Mouse (Mus musculus) kidney, adult 18-20 months (tissue): ENCODE results near the gene Elp5.

Experiments used
- DNase-seq: peaks from one replicate; pipeline ENCODE4 v3.0.0; 2021

The Elp5 gene

DNA sequence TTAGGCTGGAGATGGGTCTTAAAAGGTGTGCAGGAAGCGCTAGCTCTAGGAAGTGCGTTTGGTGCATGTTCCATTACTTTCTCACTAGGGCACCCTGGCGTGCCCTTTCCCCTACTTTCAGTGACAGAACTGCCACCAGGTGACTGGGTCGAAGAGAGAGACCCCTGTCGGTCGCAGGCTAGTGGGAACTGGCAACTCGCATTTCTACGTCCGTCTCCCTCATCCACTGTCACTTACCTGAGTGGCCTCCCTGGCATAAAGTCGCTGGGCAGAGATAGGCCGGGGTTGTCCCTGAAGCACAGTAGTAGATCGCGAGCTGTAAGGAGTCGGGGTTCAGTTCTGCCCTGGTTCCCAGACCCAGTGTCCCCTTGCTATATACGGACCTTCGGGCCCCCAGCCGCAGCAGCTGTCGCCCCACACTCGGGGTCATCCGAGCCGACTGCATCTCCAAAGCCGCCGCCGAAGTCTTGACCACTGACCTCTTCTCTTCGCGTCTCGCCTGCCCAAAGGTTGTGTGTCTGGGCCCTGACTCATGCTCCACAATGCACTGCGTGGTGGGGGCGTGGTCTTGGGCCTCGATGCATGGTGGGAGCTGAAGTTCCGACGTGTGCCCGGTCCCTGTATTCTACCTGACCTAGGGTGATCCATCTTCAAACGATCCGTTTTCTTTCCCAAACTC, 32.7 kb upstream of the Elp5 start, which contains the start of gene Acadvl:
Gene Acadvl (minus strand): TSS at position 532 of the 679 bp plus-strand sequence.
- peak; percentile 92 for DNase-seq

GRCm38 (mm10) chr11:70014051-70014450, 31.7 kb upstream of the Elp5 start:
- DNase-seq = no peak

GRCm38 (mm10) chr11:70013408-70013807, 31.1 kb upstream of the Elp5 start:
- DNase-seq = no peak

DNA sequence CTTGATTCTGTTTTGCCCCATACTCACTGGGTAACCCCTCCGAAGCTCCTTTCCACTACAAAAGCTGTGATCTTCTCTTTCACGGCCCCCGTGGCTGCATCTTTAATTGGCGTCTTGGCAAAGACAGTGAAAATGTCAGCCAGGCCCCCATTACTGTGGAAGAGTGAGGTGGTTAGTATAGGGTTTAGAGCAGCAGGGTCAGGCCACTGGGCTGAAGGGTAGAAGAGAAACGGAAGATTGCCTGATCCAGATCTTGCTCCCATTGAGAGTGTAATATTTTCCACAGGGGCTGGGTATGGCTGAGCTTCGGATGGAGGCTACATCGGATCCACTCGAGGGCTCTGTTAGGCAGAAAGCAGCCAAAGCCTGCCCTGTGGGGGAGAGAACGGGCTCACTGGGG, 30.6 kb upstream of the Elp5 start:
- DNase-seq = no peak

DNA sequence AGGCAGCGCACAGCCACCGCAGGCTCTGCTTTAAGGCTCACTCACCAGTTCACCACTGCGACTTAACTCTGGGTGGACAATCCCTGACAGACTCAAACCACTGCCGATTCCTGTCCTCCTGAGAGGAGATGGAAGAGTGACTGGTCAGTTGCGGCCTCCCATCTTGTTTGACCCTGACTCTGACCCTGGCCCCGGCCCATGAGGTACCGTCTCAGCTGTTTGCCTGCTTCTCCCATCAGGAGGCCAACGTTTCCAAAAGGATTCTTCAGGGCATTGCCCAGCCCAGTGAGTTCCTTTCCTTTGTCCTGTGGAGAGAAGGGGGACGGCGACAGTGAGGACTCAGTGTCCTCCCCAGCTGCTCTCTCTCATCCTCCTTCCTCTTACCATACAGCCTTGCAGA, 28.6 kb upstream of the Elp5 start:
- no peak for DNase-seq

DNA sequence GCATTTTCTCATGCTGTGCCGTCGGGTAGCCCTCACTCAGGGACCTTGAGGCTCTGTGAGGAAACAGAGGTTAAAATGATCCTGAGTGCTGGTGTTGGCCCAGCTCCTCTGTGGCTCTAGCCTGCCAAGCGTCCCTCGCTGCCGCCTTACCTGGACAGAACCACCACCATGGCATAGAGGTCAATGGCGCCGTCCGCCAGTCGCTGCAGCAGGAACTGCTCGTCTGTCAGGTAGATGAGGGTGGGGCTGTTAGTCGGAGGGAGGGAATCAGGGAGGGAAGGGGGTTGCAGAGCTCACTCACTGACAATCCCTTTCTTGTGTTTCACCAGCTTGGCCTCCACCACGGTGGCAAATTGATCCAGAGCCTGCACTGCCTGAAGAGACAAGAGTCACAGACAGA, 28.2 kb upstream of the Elp5 start:
- no peak for DNase-seq

GRCm38 (mm10) chr11:70010033-70010432, 27.7 kb upstream of the Elp5 start:
- DNase-seq = no peak

DNA sequence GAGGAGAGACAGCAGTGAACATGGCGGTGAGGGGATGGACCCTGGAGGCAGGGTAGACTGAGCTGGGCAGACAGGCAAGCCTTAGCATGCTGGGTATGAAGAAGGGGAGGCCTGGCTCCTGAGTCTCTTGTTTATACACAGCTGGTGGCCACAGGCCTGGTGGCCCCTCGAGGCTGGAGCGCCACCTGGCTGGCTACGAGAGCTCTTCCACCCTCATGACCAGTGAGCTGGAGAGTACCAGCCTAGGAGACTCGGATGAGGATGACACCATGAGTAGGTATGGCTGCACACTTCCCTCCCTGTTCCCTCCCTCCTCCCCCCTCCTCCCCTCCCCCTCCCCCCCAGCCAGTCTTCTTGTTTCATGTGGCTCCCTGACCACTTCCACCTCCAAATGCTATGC, 23.2 kb upstream of the Elp5 start:
- DNase-seq = no peak

GRCm38 (mm10) chr11:70002471-70002870, 20.2 kb upstream of the Elp5 start:
- no peak for DNase-seq

DNA sequence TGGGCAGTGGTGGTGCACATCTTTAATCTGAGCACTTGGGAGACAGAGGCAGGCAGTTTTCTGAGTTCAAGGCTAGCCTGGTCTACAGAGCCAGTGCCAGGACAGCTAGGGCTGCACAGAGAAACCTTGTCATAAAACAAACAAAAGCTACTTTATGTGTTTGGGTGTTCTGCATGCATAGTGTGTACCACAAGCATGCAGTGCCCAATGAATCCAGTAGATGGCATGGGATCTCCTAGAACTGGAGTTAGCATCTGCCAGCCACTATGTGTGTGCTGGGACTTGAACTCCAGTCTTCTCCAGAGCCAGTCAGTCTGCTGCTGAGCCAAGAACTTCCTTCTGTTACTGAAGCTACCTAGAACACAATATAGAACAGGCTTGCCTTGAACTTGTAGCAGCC, 19.5 kb upstream of the Elp5 start:
- no peak for DNase-seq

GRCm38 (mm10) chr11:70001159-70001558, 18.8 kb upstream of the Elp5 start:
- no peak for DNase-seq

DNA sequence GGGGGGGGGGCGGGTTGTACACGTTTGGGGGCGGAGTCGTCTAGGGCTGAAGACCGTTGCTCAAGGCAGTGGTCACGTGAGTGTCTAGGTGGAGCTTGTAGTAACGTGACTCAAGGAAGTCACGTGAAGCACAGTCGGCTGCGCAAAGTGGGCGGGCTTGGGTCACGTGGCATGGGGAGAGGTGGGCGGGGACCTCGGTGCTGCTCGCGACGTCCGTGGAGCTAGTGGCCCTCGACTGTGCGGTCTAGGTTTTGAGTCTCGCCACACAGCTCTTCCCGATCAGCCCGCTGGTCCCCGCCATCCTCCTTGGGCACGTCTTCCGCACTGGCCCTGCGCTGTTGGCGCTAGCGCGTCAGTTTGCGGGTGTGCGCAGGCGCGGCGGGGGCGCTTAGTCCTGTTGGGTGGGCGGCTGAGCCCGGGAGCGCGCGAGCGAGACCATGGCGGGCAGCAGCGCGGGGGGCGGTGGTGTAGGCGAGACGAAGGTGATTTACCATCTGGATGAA, 18.1 kb upstream of the Elp5 start, which contains the start of gene Dvl2:
Gene Dvl2 (plus strand): TSS at position 200 of the 503 bp plus-strand sequence.
- DNase-seq = peak; percentile 89

DNA sequence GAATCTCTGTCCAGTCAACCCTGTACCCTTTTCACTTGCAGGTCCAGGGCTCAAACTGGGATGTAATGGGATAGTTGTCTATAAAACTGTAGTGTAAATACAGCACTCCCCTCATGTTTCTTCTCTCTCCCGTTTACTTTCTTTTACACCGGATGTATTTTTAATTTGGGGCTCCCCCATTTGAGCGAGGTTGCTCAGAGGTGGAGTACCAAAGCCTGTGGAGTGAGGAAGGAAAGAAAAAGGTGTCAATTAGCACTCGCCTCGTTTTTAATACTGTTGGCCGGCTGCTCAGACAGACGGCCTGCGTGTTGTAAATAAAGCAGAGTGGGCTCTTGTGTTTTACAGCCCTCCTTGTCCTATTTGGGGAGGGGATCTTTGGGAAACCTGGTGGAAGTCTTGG, 17.3 kb upstream of the Elp5 start:
- DNase-seq = no peak

DNA sequence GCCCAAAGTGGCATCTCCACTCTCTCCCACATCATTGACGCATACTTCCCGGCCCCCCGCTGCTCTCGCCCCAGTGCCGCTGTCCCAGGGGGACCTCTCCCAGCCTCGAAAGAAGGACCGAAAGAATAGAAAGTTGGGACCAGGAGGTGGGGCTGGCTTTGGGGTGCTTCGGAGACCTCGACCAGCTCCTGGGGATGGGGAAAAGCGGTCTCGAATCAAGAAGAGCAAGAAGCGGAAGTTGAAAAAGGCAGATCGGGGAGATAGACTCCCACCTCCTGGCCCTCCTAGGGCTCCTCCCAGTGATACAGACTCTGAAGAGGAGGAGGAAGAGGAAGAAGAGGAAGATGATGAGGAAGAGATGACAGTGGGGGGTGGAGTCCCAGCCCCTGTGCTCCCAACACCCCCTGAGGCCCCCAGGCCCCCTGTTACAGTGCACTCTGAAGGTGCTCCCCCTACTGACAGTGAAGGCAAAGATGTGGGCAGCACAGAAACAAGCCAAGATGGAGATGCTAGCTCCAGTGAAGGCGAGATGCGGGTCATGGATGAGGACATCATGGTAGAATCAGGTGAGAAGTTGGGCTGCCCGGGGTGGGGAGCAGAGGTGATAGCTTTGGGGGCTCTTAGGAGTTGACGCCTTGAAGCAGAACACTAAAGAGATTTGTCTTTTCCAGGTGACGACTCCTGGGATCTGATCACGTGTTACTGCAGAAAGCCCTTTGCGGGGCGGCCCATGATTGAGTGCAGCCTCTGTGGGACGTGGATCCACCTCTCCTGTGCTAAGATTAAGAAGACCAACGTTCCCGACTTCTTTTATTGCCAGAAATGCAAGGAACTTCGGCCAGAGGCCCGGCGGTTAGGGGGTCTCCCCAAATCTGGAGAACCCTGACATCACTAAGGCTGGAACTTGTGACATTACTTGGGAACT, 16.5 kb upstream of the Elp5 start:
- DNase-seq = no peak

DNA sequence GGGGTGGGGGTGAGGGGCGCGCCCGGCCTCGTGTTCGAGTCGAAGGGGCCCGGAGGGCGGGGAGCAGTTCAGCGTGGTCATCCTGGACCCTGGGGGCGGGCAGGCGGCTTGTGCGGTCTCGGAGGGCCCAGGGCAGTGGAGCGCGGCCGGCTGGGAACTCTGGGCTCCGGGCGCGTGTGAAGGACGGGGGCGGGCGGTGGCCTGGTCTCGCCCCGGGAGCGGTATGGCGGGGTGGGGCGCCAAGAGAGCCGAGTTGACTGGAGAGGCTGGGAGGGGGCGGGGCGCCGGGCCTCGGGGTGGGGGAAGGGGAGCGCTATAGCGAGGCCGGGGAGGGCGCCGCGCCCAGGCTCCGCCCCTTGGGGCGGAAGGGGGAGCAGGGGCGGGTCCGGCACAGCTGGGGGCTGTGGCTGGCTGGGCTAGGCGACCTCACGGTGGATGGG, 14.8 kb upstream of the Elp5 start:
- DNase-seq = peak; percentile 90

DNA sequence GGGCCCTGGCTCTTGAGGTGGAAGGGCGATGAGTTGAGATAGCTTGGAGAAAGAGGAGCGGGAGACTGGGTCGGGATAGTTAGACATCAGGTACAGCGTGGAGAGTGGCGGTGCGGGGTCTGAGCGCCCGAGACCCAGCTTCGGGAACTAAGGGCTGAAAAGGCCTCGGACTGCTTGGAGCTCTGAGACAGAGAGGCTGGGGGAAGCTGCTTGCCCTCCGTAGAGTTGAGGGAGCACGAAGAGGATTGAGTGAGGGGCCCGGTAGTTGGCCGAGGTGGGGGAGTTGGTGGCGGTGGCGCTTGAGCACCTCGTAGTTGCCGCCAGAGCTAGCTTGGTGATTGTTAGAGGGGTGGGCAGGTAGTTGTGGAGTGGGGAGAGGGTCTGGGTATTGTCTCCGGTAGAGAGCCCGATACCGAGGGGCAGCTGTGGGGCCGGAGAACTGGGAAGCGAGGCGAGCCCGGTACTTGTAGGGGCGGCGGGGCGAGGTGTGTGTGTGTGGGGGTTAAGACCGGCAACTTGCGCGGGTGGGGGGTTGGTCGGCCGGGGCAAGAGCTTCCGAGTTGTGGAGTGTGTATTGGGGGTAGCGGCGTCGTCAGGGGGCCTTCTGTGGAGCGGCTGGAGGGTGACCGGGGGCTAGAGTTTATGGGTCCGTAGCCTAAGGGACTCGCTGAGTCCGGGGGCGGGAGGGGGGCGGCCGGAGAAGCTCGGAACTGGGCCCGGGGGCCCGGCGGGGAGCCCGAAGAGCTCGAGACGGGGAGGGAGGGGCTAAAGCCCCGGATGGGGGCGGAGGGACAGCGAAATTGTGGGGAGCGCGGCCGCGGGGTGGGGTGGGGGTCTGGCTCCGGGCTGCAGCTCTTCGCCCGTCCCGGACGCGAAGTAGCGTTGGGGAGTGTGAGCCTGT, 14.1 kb upstream of the Elp5 start:
- DNase-seq = peak; percentile 54

GRCm38 (mm10) chr11:69995391-69995960, 13.2 kb upstream of the Elp5 start, which contains the start of gene Phf23:
Gene Phf23, plus strand, starts transcription at chr11:69995777.
- DNase-seq = peak; percentile 95

DNA sequence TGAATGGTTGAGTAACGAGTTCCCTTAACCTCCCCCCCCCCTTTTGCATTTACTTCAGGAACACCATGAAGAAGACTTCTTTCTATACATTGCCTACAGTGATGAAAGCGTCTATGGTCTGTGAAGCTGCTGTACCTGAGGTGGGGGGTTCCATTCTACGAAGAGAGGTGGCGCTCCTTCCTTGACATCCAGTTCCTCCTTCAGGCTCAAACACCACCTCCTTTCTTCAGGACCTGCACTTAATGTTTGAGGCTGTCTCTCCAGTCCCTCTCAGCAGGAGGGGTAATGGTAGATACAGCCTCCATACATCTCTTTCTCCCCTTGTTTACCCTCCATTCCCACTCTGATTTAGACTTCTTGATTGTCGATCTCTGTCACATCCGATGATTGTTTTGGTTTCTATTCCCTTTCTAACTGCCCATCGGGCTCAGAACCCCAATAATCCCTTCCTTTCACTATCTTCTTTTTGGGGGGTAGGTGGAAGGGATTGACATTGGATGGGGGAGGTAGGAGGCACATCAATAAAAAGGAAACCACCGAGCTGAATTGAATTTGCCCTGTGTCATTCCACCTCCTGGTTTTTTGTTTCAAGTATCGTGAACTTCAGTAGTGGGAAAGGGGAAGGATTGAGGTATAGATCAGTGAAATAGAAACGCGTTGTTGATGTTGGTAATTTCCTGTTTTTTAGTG, 12.2 kb upstream of the Elp5 start:
- DNase-seq = no peak

DNA sequence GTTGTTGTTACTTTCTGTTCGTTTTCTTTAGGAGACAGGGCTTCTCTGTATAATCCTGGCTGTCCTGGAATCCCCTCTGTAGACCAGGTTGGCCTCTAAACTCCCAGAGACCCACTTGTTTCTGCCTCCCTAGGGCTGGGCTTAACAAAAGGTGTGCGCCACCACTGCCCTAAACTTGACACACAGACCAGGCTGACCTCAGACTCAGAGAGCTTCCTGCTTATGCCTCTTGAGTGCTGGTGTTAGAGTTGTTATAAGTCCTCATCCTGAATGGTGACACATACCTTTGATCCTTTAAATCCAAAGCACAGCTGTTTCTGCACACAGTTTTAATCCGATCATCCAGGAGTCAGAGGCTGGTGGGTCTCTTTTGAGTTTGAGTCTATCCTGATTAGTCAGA, 10.6 kb upstream of the Elp5 start:
- no peak for DNase-seq

DNA sequence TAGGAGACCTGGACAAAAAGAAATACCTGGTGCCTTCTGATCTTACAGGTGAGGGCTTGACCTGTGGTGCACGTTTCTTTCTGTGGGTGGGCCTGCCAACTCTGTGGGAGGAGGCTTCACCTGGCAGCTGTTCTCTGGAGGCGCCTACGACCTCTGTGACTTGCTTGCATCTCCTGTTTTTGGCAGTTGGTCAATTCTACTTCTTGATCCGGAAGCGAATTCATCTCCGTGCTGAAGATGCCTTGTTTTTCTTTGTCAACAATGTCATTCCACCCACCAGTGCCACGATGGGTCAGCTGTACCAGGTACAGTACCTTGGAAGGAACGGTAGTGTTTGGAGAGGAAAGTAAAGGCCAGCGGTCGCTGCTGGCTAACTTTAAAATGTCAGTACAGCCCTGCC, 10.1 kb upstream of the Elp5 start:
- DNase-seq = peak; percentile 40

GRCm38 (mm10) chr11:69991711-69992110, 9.4 kb upstream of the Elp5 start:
- no peak for DNase-seq
